ENCODE assay signal across 15 mouse cellular contexts in the genomic region with DNA sequence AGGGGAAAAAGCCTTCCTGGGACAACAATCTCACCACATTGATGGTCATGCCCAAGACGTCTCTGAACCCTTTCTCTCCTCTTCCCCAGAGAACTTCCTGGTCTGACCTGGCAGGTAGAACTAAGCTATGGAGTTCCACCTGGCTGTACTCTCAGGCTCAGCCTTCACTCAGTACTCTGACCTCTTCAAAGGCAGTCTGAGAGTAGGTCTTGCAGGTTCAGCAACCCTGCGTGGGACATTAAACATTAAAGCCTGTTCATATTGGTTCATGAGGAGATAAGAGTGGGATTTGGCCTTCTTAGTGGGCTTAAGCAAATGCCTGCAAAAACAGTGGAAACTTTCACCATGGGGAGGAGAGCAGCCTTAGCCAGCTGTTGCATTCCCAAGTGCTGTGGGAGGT. TPM values are rescaled to one million over a fixed set of nuclear protein-coding genes. Genes with fewer than 3 reads are reported as not detected.
"Had no signal": no experiment of that assay in that cellular context is flagged by ENCODE, and none has a peak within 500 bp of the region (broad histone marks: within the 10 kb centered on the region; RNA-seq: fewer than 3 reads in every experiment).

No protein-coding gene starts in this region.

- H3K4me2 ChIP-seq: lung, embryonic 14.5 days; midbrain, embryonic 11.5 days; midbrain, embryonic 13.5 days; midbrain, embryonic 15.5 days; neural tube, embryonic 12.5 days had no signal

- H3K27me3 ChIP-seq: midbrain, embryonic 13.5 days; midbrain, embryonic 15.5 days; neural tube, embryonic 12.5 days had no signal

- H3K9me3 ChIP-seq: megakaryocyte, embryonic 14.5 days; midbrain, embryonic 13.5 days; midbrain, embryonic 15.5 days; neural tube, embryonic 12.5 days had no signal

- H3K27ac ChIP-seq: liver, embryonic 14.5 days; midbrain, embryonic 13.5 days; midbrain, embryonic 15.5 days; neural tube, embryonic 12.5 days had no signal

- H3K36me3 ChIP-seq: midbrain, embryonic 15.5 days; neural tube, embryonic 12.5 days had no signal

- H3K4me1 ChIP-seq: megakaryocyte, embryonic 14.5 days had no signal

- H3K4me3 ChIP-seq: megakaryocyte, embryonic 14.5 days; midbrain, embryonic 13.5 days; midbrain, embryonic 15.5 days; neural tube, embryonic 12.5 days had no signal

- H3K9ac ChIP-seq: liver, embryonic 14.5 days; lung, embryonic 14.5 days; midbrain, embryonic 13.5 days; midbrain, embryonic 15.5 days; neural tube, embryonic 12.5 days had no signal

- ATAC-seq: midbrain, embryonic 13.5 days; midbrain, embryonic 15.5 days had no signal

- DNase-seq: lung, adult 18-20 months; lung, embryonic 14.5 days; lung, postnatal 10 days; lung, postnatal 4 days; right cerebral cortex, postnatal 14 days; thymus, adult 18-20 months; thymus, postnatal 14 days; thymus, postnatal 36 days had no signal

RNA-seq across cellular contexts. Expression of a gene that starts 16.7 kb away (rescaled TPM):
- total RNA-seq: monocyte, adult 5-6 weeks had no signal
